In the genomic region with DNA sequence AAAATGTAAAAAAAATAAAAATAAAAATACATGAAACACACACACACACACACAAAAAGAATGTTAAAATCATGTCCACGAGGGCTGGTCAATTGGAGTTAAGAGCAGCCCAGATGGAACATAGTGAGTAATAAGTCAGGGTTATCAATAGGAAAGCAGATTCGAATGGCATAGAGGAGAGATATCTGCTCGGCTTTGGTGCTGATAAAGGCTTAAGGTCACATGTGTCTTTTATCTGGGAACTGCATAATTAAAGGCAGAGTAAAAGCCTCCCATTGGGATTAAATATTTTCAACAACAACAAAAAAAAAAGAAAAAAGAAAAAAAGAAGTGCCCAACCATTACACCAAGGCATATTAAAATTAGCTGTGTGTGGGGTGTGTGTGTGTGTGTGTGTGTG, we compare ENCODE assay signal across 30 mouse cellular contexts. TPM values are rescaled to one million over a fixed set of nuclear protein-coding genes. Genes with fewer than 3 reads are reported as not detected.
DNase-seq lines count a peak whose midpoint lies in the region; ATAC-seq and TF ChIP-seq lines count a peak whose summit lies in the region.
"Had no signal": no experiment of that assay in that cellular context is flagged by ENCODE, and none has a peak within 500 bp of the region (broad histone marks: within the 10 kb centered on the region; RNA-seq: fewer than 3 reads in every experiment).

No protein-coding gene starts in this region.

- no peaks in the 10 kb centered on the region for H3K27me3 ChIP-seq in stomach, embryonic 15.5 days (replicated peaks)
- H3K27me3 ChIP-seq in stomach, postnatal 0 days (ENCODE audit: control insufficient read depth, insufficient read depth, low read length): no peaks in the 10 kb centered on the region
- no peaks in the 10 kb centered on the region for H3K27me3 ChIP-seq in liver, embryonic 15.5 days
- H3K27me3 ChIP-seq in myocyte (ENCODE audit: control insufficient read depth, insufficient read depth, insufficient read length): no peaks in the 10 kb centered on the region
- H3K27me3 ChIP-seq in forebrain, embryonic 16.5 days (replicated peaks; ENCODE audit: control insufficient read depth, insufficient read depth, low read length): no peaks in the 10 kb centered on the region
- no peaks in the 10 kb centered on the region for H3K27me3 ChIP-seq in forebrain, embryonic 10.5 days (ENCODE audit: poor library complexity, severe bottlenecking)
- H3K27me3 ChIP-seq: heart, embryonic 13.5 days; limb, embryonic 15.5 days; lung, embryonic 15.5 days; midbrain, embryonic 12.5 days had no signal

- H3ac ChIP-seq in myocyte (ENCODE audit: control insufficient read depth, insufficient read length): no peak overlapping the region

- no peak for TF ChIP-seq POLR2A in myocyte (IDR thresholded peaks at IDR 0.05; ENCODE audit: insufficient read length, low read depth)

- H3K36me3 ChIP-seq in stomach, embryonic 15.5 days: no peaks in the 10 kb centered on the region
- H3K36me3 ChIP-seq in stomach, postnatal 0 days (ENCODE audit: control insufficient read depth, insufficient read depth, low read length): no peaks in the 10 kb centered on the region
- H3K36me3 ChIP-seq in liver, embryonic 15.5 days (replicated peaks): no peaks in the 10 kb centered on the region
- no peaks in the 10 kb centered on the region for H3K36me3 ChIP-seq in myocyte (ENCODE audit: control insufficient read depth, insufficient read depth)
- H3K36me3 ChIP-seq in forebrain, embryonic 16.5 days (ENCODE audit: control insufficient read depth, insufficient read depth): no peaks in the 10 kb centered on the region
- peaks cover 3% of the 10 kb centered on the region; the same call in 1 of the 2 replicates for H3K36me3 ChIP-seq in forebrain, embryonic 10.5 days (replicated peaks)
- H3K36me3 ChIP-seq: heart, embryonic 13.5 days; limb, embryonic 10.5 days; limb, embryonic 15.5 days; lung, embryonic 15.5 days; midbrain, embryonic 12.5 days had no signal

- 0 out of 2 replicates have a peak, but pooled peaks cover 4% of the 10 kb centered on the region for H3K4me1 ChIP-seq in stomach, embryonic 15.5 days
- no peaks in the 10 kb centered on the region for H3K4me1 ChIP-seq in stomach, postnatal 0 days (replicated peaks; ENCODE audit: control insufficient read depth, insufficient read depth)
- peaks cover 43% of the 10 kb centered on the region for H3K4me1 ChIP-seq in liver, embryonic 15.5 days (replicated peaks)
- H3K4me1 ChIP-seq in forebrain, embryonic 16.5 days (replicated peaks; ENCODE audit: control insufficient read depth, insufficient read depth, low read length): no peaks in the 10 kb centered on the region
- peaks cover 44% of the 10 kb centered on the region for H3K4me1 ChIP-seq in forebrain, embryonic 10.5 days

- TF ChIP-seq EP300 in stomach, postnatal 0 days (optimal IDR thresholded peaks at IDR 0.05): no peak

- peak; percentile 30; the same call in 1 of the 2 replicates for ATAC-seq in stomach, embryonic 15.5 days (ENCODE audit: insufficient read depth, low FRiP score, low read depth)
- ATAC-seq in stomach, postnatal 0 days (ENCODE audit: low FRiP score, low TSS enrichment): no peak
- peak; percentile 64; the same call in 1 of the 2 replicates for ATAC-seq in erythroblast, adult 5-6 weeks (replicated peaks; ENCODE audit: low FRiP score, poor library complexity, severe bottlenecking)
- ATAC-seq in liver, embryonic 15.5 days (ENCODE audit: insufficient read depth): peak; percentile 80
- ATAC-seq in forebrain, embryonic 16.5 days: no peak
- ATAC-seq: activated CD4-positive, CD25-positive, alpha-beta regulatory T cell, adult 4 months; CD4-positive, CD25-positive, alpha-beta regulatory T cell, adult 4 months; forebrain, embryonic 14.5 days; inflammation-experienced regulatory T-cells, adult 6 months had no signal

- no peak overlapping the region for H3K4me2 ChIP-seq in stomach, embryonic 15.5 days
- no peak overlapping the region for H3K4me2 ChIP-seq in stomach, postnatal 0 days (replicated peaks; ENCODE audit: low read depth)
- peak overlapping the region; percentile 36 for H3K4me2 ChIP-seq in liver, embryonic 15.5 days
- peak overlapping the region; percentile 68 for H3K4me2 ChIP-seq in myocyte (ENCODE audit: low read depth)
- H3K4me2 ChIP-seq in forebrain, embryonic 16.5 days (ENCODE audit: low read length): no peak overlapping the region
- H3K4me2 ChIP-seq: heart, embryonic 13.5 days; hindbrain, embryonic 14.5 days; limb, embryonic 15.5 days; lung, embryonic 15.5 days; midbrain, embryonic 12.5 days had no signal

- H3K9me3 ChIP-seq in stomach, embryonic 15.5 days: no peaks in the 10 kb centered on the region
- H3K9me3 ChIP-seq in stomach, postnatal 0 days (ENCODE audit: control insufficient read depth, low read length): no peaks in the 10 kb centered on the region
- H3K9me3 ChIP-seq in liver, embryonic 15.5 days (replicated peaks): no peaks in the 10 kb centered on the region
- H3K9me3 ChIP-seq in forebrain, embryonic 16.5 days (ENCODE audit: control insufficient read depth, low read length): no peaks in the 10 kb centered on the region
- H3K9me3 ChIP-seq in forebrain, embryonic 10.5 days: no peaks in the 10 kb centered on the region
- H3K9me3 ChIP-seq: heart, embryonic 13.5 days; limb, embryonic 10.5 days; limb, embryonic 15.5 days; lung, embryonic 15.5 days; midbrain, embryonic 12.5 days had no signal

- DNase-seq in stomach, postnatal 0 days (ENCODE audit: low spot score): no peak
- DNase-seq in forebrain, embryonic 10.5 days (ENCODE audit: extremely low spot score, low spot score): no peak
- no peak for DNase-seq in retina, embryonic 14.5 days (ENCODE audit: low spot score)
- DNase-seq: adrenal gland, adult 8-10 months; cerebellum, adult 2 months; cerebellum, postnatal 14 days; gastrocnemius, postnatal 25 days; heart, adult 18-20 months; heart, postnatal 10 days; kidney, adult 2 months; kidney, postnatal 4 days; retina, postnatal 1 day; right cerebral cortex, postnatal 25 days; thymus, adult 2 months; thymus, postnatal 4 days had no signal

- no peak for TF ChIP-seq CTCF in stomach, postnatal 0 days (IDR thresholded peaks at IDR 0.05; ENCODE audit: low read depth)

- H3K9ac ChIP-seq in stomach, embryonic 15.5 days: no peak overlapping the region
- H3K9ac ChIP-seq in stomach, postnatal 0 days (ENCODE audit: low read length): no peak overlapping the region
- no peak overlapping the region for H3K9ac ChIP-seq in liver, embryonic 15.5 days
- no peak overlapping the region for H3K9ac ChIP-seq in forebrain, embryonic 16.5 days (replicated peaks; ENCODE audit: low read depth, low read length)
- H3K9ac ChIP-seq: heart, embryonic 13.5 days; hindbrain, embryonic 14.5 days; limb, embryonic 15.5 days; lung, embryonic 15.5 days; midbrain, embryonic 12.5 days had no signal

- H3K27ac ChIP-seq in stomach, embryonic 15.5 days: no peak overlapping the region
- H3K27ac ChIP-seq in stomach, postnatal 0 days (replicated peaks): no peak overlapping the region
- peak overlapping the region; percentile 49; the same call in 1 of the 2 replicates for H3K27ac ChIP-seq in liver, embryonic 15.5 days (replicated peaks)
- no peak overlapping the region for H3K27ac ChIP-seq in forebrain, embryonic 16.5 days (ENCODE audit: low read length)
- H3K27ac ChIP-seq in forebrain, embryonic 10.5 days: no peak overlapping the region
- H3K27ac ChIP-seq: heart, embryonic 13.5 days; hindbrain, embryonic 14.5 days; limb, embryonic 10.5 days; limb, embryonic 15.5 days; lung, embryonic 15.5 days; midbrain, embryonic 12.5 days had no signal

- no peak overlapping the region for H3K4me3 ChIP-seq in stomach, embryonic 15.5 days (replicated peaks)
- no peak overlapping the region for H3K4me3 ChIP-seq in stomach, postnatal 0 days (ENCODE audit: low read depth, low read length)
- no peak overlapping the region for H3K4me3 ChIP-seq in liver, embryonic 15.5 days (replicated peaks)
- no peak overlapping the region for H3K4me3 ChIP-seq in myocyte
- no peak overlapping the region for H3K4me3 ChIP-seq in forebrain, embryonic 16.5 days (replicated peaks; ENCODE audit: low read length)
- no peak overlapping the region for H3K4me3 ChIP-seq in forebrain, embryonic 10.5 days
- H3K4me3 ChIP-seq: heart, embryonic 13.5 days; limb, embryonic 10.5 days; limb, embryonic 15.5 days; lung, embryonic 15.5 days; midbrain, embryonic 12.5 days had no signal

- H3K79me2 ChIP-seq in myocyte (ENCODE audit: control insufficient read depth, insufficient read depth): no peaks in the 10 kb centered on the region

- WGBS in stomach, embryonic 15.5 days: 50% methylated on average over 3 of the region's 3 CpGs
- 61% methylated on average over 3 of the region's 3 CpGs for WGBS in stomach, postnatal 0 days
- WGBS in liver, embryonic 15.5 days (ENCODE audit: insufficient replicate concordance): 12% methylated on average over 3 of the region's 3 CpGs
- 52% methylated on average over 3 of the region's 3 CpGs for WGBS in forebrain, embryonic 16.5 days
- WGBS in forebrain, embryonic 10.5 days: 68% methylated on average over 3 of the region's 3 CpGs

TF ChIP-seq in myocyte, 11 proteins besides CTCF, POLR2A, EP300 and RAD21 (continues in another document):
- no peak for TF ChIP-seq CEBPB (IDR thresholded peaks at IDR 0.05; ENCODE audit: insufficient read depth, poor library complexity, severe bottlenecking)
- TF ChIP-seq POLR2AphosphoS2 (IDR thresholded peaks at IDR 0.05; ENCODE audit: insufficient read length, low read depth): no peak
- no peak for TF ChIP-seq MYOG (IDR thresholded peaks at IDR 0.05; ENCODE audit: control insufficient read depth in 1 of 3, insufficient read depth in 1 of 3, insufficient read length in 2 of 3, low read depth in 2 of 3)
- TF ChIP-seq SRF (IDR thresholded peaks at IDR 0.05; ENCODE audit: control insufficient read depth, insufficient read length, low read depth): no peak
- TF ChIP-seq MAX (IDR thresholded peaks at IDR 0.05; ENCODE audit: low read depth): no peak
- TF ChIP-seq TCF12 (IDR thresholded peaks at IDR 0.05; ENCODE audit: insufficient read depth, poor library complexity, severe bottlenecking): no peak
- no peak for TF ChIP-seq USF1 (IDR thresholded peaks at IDR 0.05; ENCODE audit: low read depth)
- TF ChIP-seq E2F4 (IDR thresholded peaks at IDR 0.05; ENCODE audit: insufficient read depth): no peak
- TF ChIP-seq TCF3 (IDR thresholded peaks at IDR 0.05; ENCODE audit: insufficient read length, low read depth): no peak
- TF ChIP-seq REST (IDR thresholded peaks at IDR 0.05; ENCODE audit: insufficient read depth, insufficient read length): no peak

RNA-seq across cellular contexts. Expression of gene 1110051M20Rik, which starts 55.8 kb away (rescaled TPM):
- 39.0 and 42.4 TPM in 2 replicates for polyA plus RNA-seq in stomach, embryonic 15.5 days (2015; fragmentation: Nextera tagmentation; extraction: Ambion mirVana)
- polyA plus RNA-seq in stomach, postnatal 0 days (2015; fragmentation: Nextera tagmentation; extraction: Ambion mirVana): 19.1 and 20.3 TPM in 2 replicates
- total RNA-seq in erythroblast, adult 5-6 weeks (2015; ENCODE audit: low replicate concordance): 0.38 and 1.3 TPM in 2 replicates
- total RNA-seq in erythroblast, adult 5-6 weeks (2017; ENCODE audit: low replicate concordance): 0.94 TPM in 1 of 2 replicates, not detected in the other
- polyA plus RNA-seq in liver, embryonic 15.5 days (2015; fragmentation: Nextera tagmentation; extraction: Ambion mirVana): 5.8 and 7.0 TPM in 2 replicates
- polyA plus RNA-seq in myocyte (2012; fragmentation: generic; extraction: Trizol): 45.5 TPM
- 163 and 187 TPM in 2 replicates for polyA plus RNA-seq in forebrain, embryonic 16.5 days (2015; fragmentation: Nextera tagmentation; extraction: Ambion mirVana)
- polyA plus RNA-seq in forebrain, embryonic 10.5 days (2016; fragmentation: Nextera tagmentation; extraction: Ambion mirVana): 95.7 and 100 TPM in 2 replicates

Comparison
In these comparisons a context has a peak if more than half of its experiments do, and no peak if none do; other contexts are left out.
1. ATAC-seq: peak in stomach, embryonic 15.5 days (single experiment), erythroblast, adult 5-6 weeks (single experiment) and liver, embryonic 15.5 days (single experiment); none in stomach, postnatal 0 days (single experiment) and forebrain, embryonic 16.5 days (single experiment).
2. H3K4me2 ChIP-seq: peak in liver, embryonic 15.5 days (single experiment) and myocyte (single experiment); none in stomach, embryonic 15.5 days (single experiment), stomach, postnatal 0 days (single experiment) and forebrain, embryonic 16.5 days (single experiment).